In the genomic region with DNA sequence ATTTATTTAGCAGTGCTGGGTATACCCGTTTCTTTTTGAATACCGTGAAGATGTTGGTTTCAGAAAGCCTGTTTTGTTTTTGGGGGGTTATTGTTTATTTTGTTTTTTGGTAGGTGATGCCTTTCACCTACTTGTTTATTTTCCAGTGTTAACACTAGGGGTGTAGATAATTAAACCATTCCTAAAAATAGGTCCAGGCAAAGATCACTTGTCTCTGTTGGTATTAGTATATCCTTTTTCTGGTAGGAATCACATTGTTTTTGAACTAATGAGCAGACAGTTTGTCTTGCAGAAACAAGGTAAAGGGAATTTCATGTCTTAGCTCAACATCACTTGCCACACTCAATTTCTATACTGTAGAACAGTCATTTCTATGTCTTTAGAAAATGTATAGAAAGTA, we compare ENCODE assay signal across 8 mouse cellular contexts. TPM values are rescaled to one million over a fixed set of nuclear protein-coding genes. Genes with fewer than 3 reads are reported as not detected.
A peak's percentile ranks its signal among the peaks of the same experiment; 100 is the strongest.
DNase-seq lines count a peak whose midpoint lies in the region; ATAC-seq lines count a peak whose summit lies in the region.

No protein-coding gene starts in this region.

- WGBS in kidney, embryonic 14.5 days: 72% methylated on average over 2 of the region's 2 CpGs
- 55% methylated on average over 2 of the region's 2 CpGs for WGBS in embryonic facial prominence, embryonic 12.5 days
- WGBS in hindbrain, embryonic 15.5 days: 59% methylated on average over 2 of the region's 2 CpGs
- WGBS in midbrain, embryonic 15.5 days: 60% methylated on average over 2 of the region's 2 CpGs

- H3K36me3 ChIP-seq in kidney, embryonic 14.5 days (ENCODE audit: control insufficient read depth, insufficient read depth, low read length): no peaks in the 10 kb centered on the region
- H3K36me3 ChIP-seq in embryonic facial prominence, embryonic 12.5 days: no peaks in the 10 kb centered on the region
- H3K36me3 ChIP-seq in hindbrain, embryonic 15.5 days: no peaks in the 10 kb centered on the region
- H3K36me3 ChIP-seq in midbrain, embryonic 15.5 days (replicated peaks): no peaks in the 10 kb centered on the region

- no peak overlapping the region; the same call in 1 of the 2 replicates for H3K4me3 ChIP-seq in kidney, embryonic 14.5 days (ENCODE audit: low read length)
- peak overlapping the region; percentile 10; the same call in 1 of the 2 replicates for H3K4me3 ChIP-seq in embryonic facial prominence, embryonic 12.5 days
- H3K4me3 ChIP-seq in hindbrain, embryonic 15.5 days: peak overlapping the region; percentile 66
- peak overlapping the region; percentile 53 for H3K4me3 ChIP-seq in midbrain, embryonic 15.5 days

- no peak overlapping the region for H3K9ac ChIP-seq in kidney, embryonic 14.5 days (ENCODE audit: low read depth, low read length)
- H3K9ac ChIP-seq in embryonic facial prominence, embryonic 12.5 days: no peak overlapping the region
- peak overlapping the region; percentile 58 for H3K9ac ChIP-seq in hindbrain, embryonic 15.5 days
- peak overlapping the region; percentile 29 for H3K9ac ChIP-seq in midbrain, embryonic 15.5 days

- H3K4me1 ChIP-seq in kidney, embryonic 14.5 days (ENCODE audit: control insufficient read depth, insufficient read depth, low read length): peaks cover 15% of the 10 kb centered on the region; the same call in 1 of the 2 replicates
- peaks cover 18% of the 10 kb centered on the region for H3K4me1 ChIP-seq in embryonic facial prominence, embryonic 12.5 days
- peaks cover 44% of the 10 kb centered on the region for H3K4me1 ChIP-seq in hindbrain, embryonic 15.5 days (replicated peaks)
- H3K4me1 ChIP-seq in midbrain, embryonic 15.5 days: peaks cover 32% of the 10 kb centered on the region

- peak overlapping the region; percentile 35 for H3K4me2 ChIP-seq in kidney, embryonic 14.5 days (replicated peaks; ENCODE audit: low read depth, low read length)
- peak overlapping the region; percentile 39 for H3K4me2 ChIP-seq in embryonic facial prominence, embryonic 12.5 days (replicated peaks)
- peak overlapping the region; percentile 95 for H3K4me2 ChIP-seq in hindbrain, embryonic 15.5 days
- H3K4me2 ChIP-seq in midbrain, embryonic 15.5 days: peak overlapping the region; percentile 86

- intact Hi-C loops in left cerebral cortex, postnatal 10 days (cut with DNase I): loop anchor here (5.0 kb wide), 2 partner anchors 117 to 197 kb away; no protein-coding TSS in a partner anchor

- ATAC-seq in kidney, embryonic 14.5 days (ENCODE audit: low FRiP score, low TSS enrichment): no peak
- no peak for ATAC-seq in embryonic facial prominence, embryonic 12.5 days (ENCODE audit: insufficient number of reproducible peaks, insufficient read depth, low FRiP score, low TSS enrichment)
- no peak for ATAC-seq in hindbrain, embryonic 15.5 days (ENCODE audit: low FRiP score, low read depth)
- ATAC-seq in midbrain, embryonic 15.5 days (replicated peaks): no peak

- no peaks in the 10 kb centered on the region for H3K27me3 ChIP-seq in kidney, embryonic 14.5 days (ENCODE audit: control insufficient read depth, insufficient read depth, low read length)
- no peaks in the 10 kb centered on the region for H3K27me3 ChIP-seq in embryonic facial prominence, embryonic 12.5 days
- no peaks in the 10 kb centered on the region for H3K27me3 ChIP-seq in hindbrain, embryonic 15.5 days
- H3K27me3 ChIP-seq in midbrain, embryonic 15.5 days (replicated peaks): no peaks in the 10 kb centered on the region

- no peak overlapping the region for H3K27ac ChIP-seq in kidney, embryonic 14.5 days (ENCODE audit: low read depth, low read length)
- no peak overlapping the region for H3K27ac ChIP-seq in embryonic facial prominence, embryonic 12.5 days
- H3K27ac ChIP-seq in hindbrain, embryonic 15.5 days (replicated peaks): no peak overlapping the region
- no peak overlapping the region for H3K27ac ChIP-seq in midbrain, embryonic 15.5 days

- no peaks in the 10 kb centered on the region for H3K9me3 ChIP-seq in kidney, embryonic 14.5 days (ENCODE audit: control insufficient read depth, low read length)
- no peaks in the 10 kb centered on the region for H3K9me3 ChIP-seq in embryonic facial prominence, embryonic 12.5 days
- no peaks in the 10 kb centered on the region for H3K9me3 ChIP-seq in hindbrain, embryonic 15.5 days
- no peaks in the 10 kb centered on the region for H3K9me3 ChIP-seq in midbrain, embryonic 15.5 days

- DNase-seq in kidney, postnatal 36 days: no peak
- no peak for DNase-seq in right cerebral cortex, adult 18-20 months
- DNase-seq in left cerebral cortex, postnatal 10 days (ENCODE audit: extremely low spot score in 1 of 2, low spot score in 2 of 2): no peak
- DNase-seq in embryo, embryonic 10 days (ENCODE audit: low spot score): no peak

RNA-seq across cellular contexts. Expression of gene Cpeb4, which starts 2.1 kb away (rescaled TPM):
- polyA plus RNA-seq in kidney, embryonic 14.5 days (2014; fragmentation: Nextera tagmentation; extraction: Ambion mirVana): 3.0 and 5.0 TPM in 2 replicates
- polyA plus RNA-seq in embryonic facial prominence, embryonic 12.5 days (2016; fragmentation: Nextera tagmentation; extraction: Ambion mirVana): 4.2 and 5.0 TPM in 2 replicates
- 15.4 and 17.8 TPM in 2 replicates for polyA plus RNA-seq in hindbrain, embryonic 15.5 days (2015; fragmentation: Nextera tagmentation; extraction: Ambion mirVana)
- polyA plus RNA-seq in midbrain, embryonic 15.5 days (2015; fragmentation: Nextera tagmentation; extraction: Ambion mirVana): 16.5 and 17.3 TPM in 2 replicates
- total RNA-seq in left cerebral cortex, postnatal 10 days (2021): 100 to 1,000 TPM; 157 to 163 TPM

Comparison
In these comparisons a context has a peak if more than half of its experiments do, and no peak if none do; other contexts are left out.
1. H3K4me2 ChIP-seq: peak in every context shown above with its lines; median percentile 95 in hindbrain, embryonic 15.5 days; 86 in midbrain, embryonic 15.5 days; 39 in embryonic facial prominence, embryonic 12.5 days; 35 in kidney, embryonic 14.5 days.
2. H3K9ac ChIP-seq: peak in hindbrain, embryonic 15.5 days (single experiment) and midbrain, embryonic 15.5 days (single experiment); none in kidney, embryonic 14.5 days (single experiment) and embryonic facial prominence, embryonic 12.5 days (single experiment).